Mouse (Mus musculus) layer of hippocampus, adult 18-20 months (tissue): Measurements from ENCODE around the gene Dohh. TPM values are rescaled to one million over a fixed set of nuclear protein-coding genes. Genes with fewer than 3 reads are reported as not detected.
A peak's percentile ranks its signal among the peaks of the same experiment; 100 is the strongest.

Experiments
- DNase-seq, 2 experiments: peaks; one replicate each; pipeline ENCODE4 v3.0.0; 2022; ENCODE audit warnings: low spot score in 2 of 2
- total RNA-seq, 2 experiments: library from RNA; stranded (reverse); gene quantifications; 2 replicates each; pipeline ENCODE4 v1.2.3; 2021

Gene Dohh
- total RNA-seq, 2 experiments from 2014 or later: 82.0 to 82.9 TPM

- no peak for DNase-seq
Observed at GRCm38 (mm10) chr10:81403511-81403910, 19.3 kb downstream of the Dohh start.

GRCm38 (mm10) chr10:81404082-81404481, 19.9 kb downstream of the Dohh start:
- DNase-seq: no peak

GRCm38 (mm10) chr10:81404720-81405119, 20.5 kb downstream of the Dohh start:
- no peak for DNase-seq

- peak in 1 of 2 experiments; percentile 69 for DNase-seq
Observed at GRCm38 (mm10) chr10:81405588-81406201, 21.5 kb downstream of the Dohh start.

GRCm38 (mm10) chr10:81406504-81407440, 22.5 kb downstream of the Dohh start:
- DNase-seq: no peak

GRCm38 (mm10) chr10:81407539-81408423, 23.6 kb downstream of the Dohh start:
- DNase-seq: peak in 1 of 2 experiments; percentile 80

GRCm38 (mm10) chr10:81408424-81408729, 24.1 kb downstream of the Dohh start:
- no peak for DNase-seq

GRCm38 (mm10) chr10:81408871-81409291, 24.7 kb downstream of the Dohh start:
- peak in 1 of 2 experiments; percentile 73 for DNase-seq

- no peak for DNase-seq
Observed at GRCm38 (mm10) chr10:81409330-81409729, 25.1 kb downstream of the Dohh start.

GRCm38 (mm10) chr10:81410350-81410749, 26.1 kb downstream of the Dohh start:
- no peak for DNase-seq

- DNase-seq: no peak
Observed at GRCm38 (mm10) chr10:81410981-81411380, 26.8 kb downstream of the Dohh start.

- peak in 1 of 2 experiments; percentile 71 for DNase-seq
Observed at GRCm38 (mm10) chr10:81411471-81412400, 27.5 kb downstream of the Dohh start.

GRCm38 (mm10) chr10:81412586-81413309, 28.5 kb downstream of the Dohh start:
- DNase-seq: no peak

GRCm38 (mm10) chr10:81413310-81414261, 29.4 kb downstream of the Dohh start:
- DNase-seq: peak; percentile 73 to 86

- no peak for DNase-seq
Observed at GRCm38 (mm10) chr10:81414682-81415081, 30.5 kb downstream of the Dohh start.

GRCm38 (mm10) chr10:81415146-81415545, 30.9 kb downstream of the Dohh start:
- DNase-seq: no peak

- no peak for DNase-seq
Observed at GRCm38 (mm10) chr10:81415549-81416310, 31.5 kb downstream of the Dohh start.
